Mouse (Mus musculus): Measurements from ENCODE around the gene BC053393. TPM values are rescaled to one million over a fixed set of nuclear protein-coding genes. Genes with fewer than 3 reads are reported as not detected.
"Not testable (repeated sequence)": the region's sequence is repeated elsewhere in the genome, so short reads cannot be mapped to it uniquely, and the experiment has no call there.

BC053393 gene
- polyA plus RNA-seq, 1 experiment from 2014 or later: not detected

- no peaks in the 10 kb centered on the region for H3K4me1 ChIP-seq
- no peak overlapping the region for H3K4me2 ChIP-seq
- no peaks in the 10 kb centered on the region for H3K36me3 ChIP-seq
- ATAC-seq (replicated peaks; ENCODE audit: low FRiP score): no peak
- H3K4me3 ChIP-seq (replicated peaks): no peak overlapping the region
- H3K9ac ChIP-seq: no peak overlapping the region
- no peaks in the 10 kb centered on the region for H3K9me3 ChIP-seq (replicated peaks)
- no peak overlapping the region for H3K27ac ChIP-seq
- H3K27me3 ChIP-seq: no peaks in the 10 kb centered on the region
- WGBS: 79% methylated on average over 3 of the region's 3 CpGs
These were observed 9.1 kb downstream of the BC053393 start for GRCm38 (mm10) chr11:46580428-46580827.

DNA sequence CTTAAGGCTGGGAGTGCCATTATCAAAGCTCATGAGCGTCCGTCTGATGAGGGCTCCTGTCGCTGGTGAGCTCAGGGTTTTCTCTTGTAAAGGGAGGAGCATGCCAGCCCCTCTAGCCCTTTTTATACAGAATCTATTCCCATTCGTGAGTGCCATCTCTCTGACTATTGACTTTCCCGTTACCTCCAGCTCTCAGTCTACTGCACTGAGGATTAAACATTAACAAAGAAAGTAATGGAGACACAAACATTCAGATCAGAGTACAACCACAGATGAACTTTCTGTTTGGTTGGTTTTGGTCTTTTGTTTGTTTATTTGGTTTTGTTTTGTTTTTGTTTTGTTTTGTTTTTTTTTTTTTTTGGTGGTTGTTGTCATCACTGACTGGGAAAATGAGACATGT, 11.4 kb downstream of the BC053393 start:
- H3K27me3 ChIP-seq: no peaks in the 10 kb centered on the region
- no peaks in the 10 kb centered on the region for H3K9me3 ChIP-seq (replicated peaks)
- H3K4me1 ChIP-seq: no peaks in the 10 kb centered on the region
- H3K4me3 ChIP-seq (replicated peaks): no peak overlapping the region
- ATAC-seq (replicated peaks; ENCODE audit: low FRiP score): no peak
- H3K9ac ChIP-seq: no peak overlapping the region
- H3K27ac ChIP-seq: no peak overlapping the region
- 71% methylated on average over 5 of the region's 5 CpGs for WGBS
- no peak overlapping the region for H3K4me2 ChIP-seq
- H3K36me3 ChIP-seq: no peaks in the 10 kb centered on the region

DNA sequence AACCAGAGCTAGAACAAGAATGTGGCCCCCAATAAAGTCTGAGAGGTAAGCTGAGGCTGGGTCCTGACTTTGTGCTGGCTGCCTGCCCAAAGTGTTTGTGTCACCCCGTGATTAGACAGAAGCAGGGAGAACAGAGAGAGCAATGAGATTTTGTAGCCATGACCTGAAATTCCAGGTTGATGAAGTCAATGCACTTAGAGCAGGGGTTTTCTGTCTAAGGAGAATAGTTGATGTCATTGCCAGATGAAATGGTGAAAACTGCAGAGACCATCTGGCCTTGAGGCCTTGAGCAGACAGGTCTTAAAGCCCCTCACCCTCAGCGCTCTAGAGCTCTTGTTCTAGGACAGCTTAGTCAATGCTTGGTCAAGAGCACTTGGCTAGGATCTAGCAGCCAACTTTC, 21.1 kb downstream of the BC053393 start:
- no peak for ATAC-seq (replicated peaks; ENCODE audit: low FRiP score)
- Histone ChIP-seq H3K9ac (no peak overlapping the region), H3K4me2 (no peak overlapping the region), H3K4me1 (no peaks in the 10 kb centered on the region), H3K36me3 (no peaks in the 10 kb centered on the region), H3K27ac (no peak overlapping the region), H3K27me3 (no peaks in the 10 kb centered on the region), H3K9me3 (replicated peaks) (no peaks in the 10 kb centered on the region), H3K4me3 (replicated peaks) (no peak overlapping the region)
- 76% methylated on average over 2 of the region's 2 CpGs for WGBS

DNA sequence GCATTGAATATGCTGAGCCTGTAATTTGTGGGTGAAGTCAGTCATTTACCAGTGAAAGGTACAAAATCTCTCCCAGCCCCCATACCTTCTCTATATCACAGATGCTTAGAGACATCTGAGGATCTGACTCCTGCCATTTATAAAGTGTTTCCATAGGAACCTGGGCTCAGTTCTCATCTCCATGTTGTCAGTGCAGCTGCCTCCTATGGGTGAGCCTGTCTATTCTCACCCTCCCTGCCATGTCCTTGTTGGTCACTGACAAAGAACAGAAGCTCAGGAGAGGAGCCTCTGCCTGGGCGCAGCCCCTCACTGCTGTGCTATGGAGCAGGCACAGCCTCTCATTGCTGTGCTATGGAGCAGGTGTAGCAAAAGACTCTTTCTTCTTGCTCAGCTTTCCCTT, 48.6 kb downstream of the BC053393 start:
- no peaks in the 10 kb centered on the region for H3K4me1 ChIP-seq
- WGBS: 80% methylated on average over 1 of the region's 1 CpGs
- no peaks in the 10 kb centered on the region for H3K36me3 ChIP-seq
- no peaks in the 10 kb centered on the region for H3K9me3 ChIP-seq (replicated peaks)
- H3K27ac ChIP-seq: no peak overlapping the region
- H3K9ac ChIP-seq: no peak overlapping the region
- H3K27me3 ChIP-seq: no peaks in the 10 kb centered on the region
- no peak overlapping the region for H3K4me2 ChIP-seq
- no peak for ATAC-seq (replicated peaks; ENCODE audit: low FRiP score)
- no peak overlapping the region for H3K4me3 ChIP-seq (replicated peaks)

DNA sequence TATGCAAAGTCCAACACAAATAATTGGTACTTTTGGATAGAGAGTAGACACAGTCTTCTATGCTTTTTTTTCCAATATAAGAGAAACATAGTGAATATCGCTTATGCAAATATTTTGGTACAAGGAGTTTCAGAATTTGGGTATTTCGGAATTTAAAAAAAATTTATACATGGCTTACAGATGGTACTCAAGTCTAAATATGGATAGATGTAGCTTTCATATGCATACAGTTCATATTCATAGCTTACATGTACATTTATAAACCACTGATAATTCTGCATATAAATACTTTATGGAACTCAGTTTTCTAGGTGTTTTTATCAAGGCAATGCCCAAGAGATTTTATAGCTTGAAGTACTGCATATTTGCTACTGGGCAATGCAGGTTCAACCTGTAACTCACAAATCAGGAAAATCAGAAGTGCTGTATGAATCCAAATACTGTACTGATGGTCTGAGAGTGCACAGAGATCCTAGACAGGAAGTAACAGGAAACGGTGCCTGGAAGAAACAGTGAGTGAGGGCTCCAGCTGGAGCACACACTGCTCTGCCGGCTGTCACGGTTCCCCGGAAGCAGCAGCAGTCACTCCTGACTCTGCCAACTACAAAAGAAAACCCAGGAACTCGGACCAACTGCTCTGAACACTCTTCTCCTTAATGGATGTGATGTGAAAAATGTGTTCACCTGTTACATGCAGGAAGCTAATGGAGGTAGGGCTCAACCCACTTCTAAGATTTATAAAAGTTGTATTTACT, 49.3 kb downstream of the BC053393 start:
- Histone ChIP-seq H3K4me3 (replicated peaks) (no peak overlapping the region), H3K4me1 (no peaks in the 10 kb centered on the region), H3K9ac (no peak overlapping the region), H3K27ac (no peak overlapping the region), H3K4me2 (no peak overlapping the region), H3K27me3 (no peaks in the 10 kb centered on the region), H3K9me3 (replicated peaks) (no peaks in the 10 kb centered on the region), H3K36me3 (no peaks in the 10 kb centered on the region)
- WGBS: 53% methylated on average over 7 of the region's 7 CpGs
- ATAC-seq (replicated peaks; ENCODE audit: low FRiP score): no peak

- no peaks in the 10 kb centered on the region for H3K9me3 ChIP-seq (replicated peaks)
- no peak for ATAC-seq (replicated peaks; ENCODE audit: low FRiP score)
- H3K27me3 ChIP-seq: no peaks in the 10 kb centered on the region
- no peak within 1 kb of the TSS for H3K9ac ChIP-seq
- no peaks in the 10 kb centered on the region for H3K36me3 ChIP-seq
- no peak within 1 kb of the TSS for H3K27ac ChIP-seq
- H3K4me2 ChIP-seq: no peak within 1 kb of the TSS
- 63% methylated on average over 2 of the region's 2 CpGs for WGBS
- H3K4me1 ChIP-seq: no peaks in the 10 kb centered on the region
- H3K4me3 ChIP-seq (replicated peaks): no peak within 1 kb of the TSS
These were observed 58.0 kb downstream of the BC053393 start, which contains the start of gene Dppa1 for GRCm38 (mm10) chr11:46629211-46629795. Gene Dppa1 (minus strand): TSS chr11:46629261.

DNA sequence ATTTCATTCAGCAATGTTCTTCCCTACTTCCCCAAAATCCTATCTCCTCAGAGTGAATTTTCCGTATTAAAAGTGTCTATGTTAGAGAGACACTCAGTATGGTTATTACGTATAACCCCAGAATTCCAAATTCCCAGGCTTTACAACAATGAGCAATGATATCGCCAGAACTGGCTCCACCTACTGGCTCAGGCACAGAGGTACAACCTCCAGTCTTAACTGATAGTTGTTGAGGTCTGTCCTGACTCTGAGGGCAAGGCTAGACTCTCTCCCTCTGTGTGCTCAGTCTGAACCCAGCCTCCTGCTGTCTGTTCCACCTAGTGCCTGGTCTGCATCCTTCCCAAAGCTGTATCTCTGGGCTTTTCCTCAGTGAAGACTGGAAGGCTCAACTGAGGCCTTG, 60.3 kb downstream of the BC053393 start:
- H3K4me1 ChIP-seq: no peaks in the 10 kb centered on the region
- no peak overlapping the region for H3K4me2 ChIP-seq
- no peak overlapping the region for H3K4me3 ChIP-seq (replicated peaks)
- no peaks in the 10 kb centered on the region for H3K27me3 ChIP-seq
- no peak for ATAC-seq (replicated peaks; ENCODE audit: low FRiP score)
- no peak overlapping the region for H3K9ac ChIP-seq
- WGBS: 39% methylated on average over 3 of the region's 3 CpGs
- no peak overlapping the region for H3K27ac ChIP-seq
- H3K36me3 ChIP-seq: no peaks in the 10 kb centered on the region
- H3K9me3 ChIP-seq (replicated peaks): no peaks in the 10 kb centered on the region

DNA sequence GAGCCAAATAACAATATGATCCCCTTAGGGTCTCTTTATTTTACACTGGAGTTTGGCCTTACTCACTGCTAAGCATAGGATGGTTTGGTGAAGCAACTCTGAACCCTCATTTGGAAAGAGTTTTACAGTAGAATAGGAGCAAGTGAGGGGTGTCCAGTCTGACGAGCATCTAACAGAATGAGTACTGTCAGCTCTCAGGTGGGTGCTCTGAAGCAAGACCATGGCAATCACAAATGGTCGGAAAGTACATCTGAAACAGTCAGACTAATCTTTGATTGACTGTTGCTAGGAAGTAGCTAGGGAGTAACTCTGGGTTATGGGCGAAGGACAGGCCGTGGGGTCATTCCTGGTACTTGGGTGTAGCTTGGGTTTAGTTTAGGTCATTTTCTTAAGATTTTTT, 64.2 kb downstream of the BC053393 start:
- not testable (repeated sequence) for H3K4me1 ChIP-seq; H3K27ac ChIP-seq; H3K9ac ChIP-seq; ATAC-seq (replicated peaks; ENCODE audit: low FRiP score); H3K9me3 ChIP-seq (replicated peaks); H3K4me3 ChIP-seq (replicated peaks); H3K27me3 ChIP-seq; H3K4me2 ChIP-seq; H3K36me3 ChIP-seq
- WGBS: 72% methylated on average over 4 of the region's 4 CpGs

GRCm38 (mm10) chr11:46636568-46636967, 65.2 kb downstream of the BC053393 start:
- Histone ChIP-seq H3K9ac (no peak overlapping the region), H3K27ac (no peak overlapping the region), H3K4me3 (replicated peaks) (no peak overlapping the region), H3K4me1 (no peaks in the 10 kb centered on the region), H3K36me3 (no peaks in the 10 kb centered on the region), H3K9me3 (replicated peaks) (no peaks in the 10 kb centered on the region), H3K4me2 (no peak overlapping the region), H3K27me3 (no peaks in the 10 kb centered on the region)
- WGBS: 88% methylated on average over 3 of the region's 3 CpGs
- no peak for ATAC-seq (replicated peaks; ENCODE audit: low FRiP score)

Other genes with a start within 250 kb of the BC053393 start
- 0.18 and 0.28 TPM in 2 replicates for gene Itk, start 182.0 kb upstream of the BC053393 start, polyA plus RNA-seq (2015; fragmentation: Nextera tagmentation; extraction: Ambion mirVana)
- not detected in 2 replicates for gene Fam71b, start 175.0 kb upstream of the BC053393 start, polyA plus RNA-seq (2015; fragmentation: Nextera tagmentation; extraction: Ambion mirVana)
- 80.5 and 81.3 TPM in 2 replicates for gene Med7, start 134.6 kb upstream of the BC053393 start, polyA plus RNA-seq (2015; fragmentation: Nextera tagmentation; extraction: Ambion mirVana)
- gene Havcr2, start 116.6 kb upstream of the BC053393 start, polyA plus RNA-seq (2015; fragmentation: Nextera tagmentation; extraction: Ambion mirVana): 0.09 TPM in 1 of 2 replicates, not detected in the other
- not detected in 2 replicates for gene Gm12169, start 47.3 kb upstream of the BC053393 start, polyA plus RNA-seq (2015; fragmentation: Nextera tagmentation; extraction: Ambion mirVana)
- not detected in 2 replicates for gene Dppa1, start 57.7 kb downstream of the BC053393 start, polyA plus RNA-seq (2015; fragmentation: Nextera tagmentation; extraction: Ambion mirVana)
- 0.81 and 1.7 TPM in 2 replicates for gene Timd2, start 135.5 kb downstream of the BC053393 start, polyA plus RNA-seq (2015; fragmentation: Nextera tagmentation; extraction: Ambion mirVana)
- gene Havcr1, start 163.5 kb downstream of the BC053393 start, polyA plus RNA-seq (2015; fragmentation: Nextera tagmentation; extraction: Ambion mirVana): 0.36 and 0.45 TPM in 2 replicates
- gene Timd4, start 239.3 kb downstream of the BC053393 start, polyA plus RNA-seq (2015; fragmentation: Nextera tagmentation; extraction: Ambion mirVana): 0.21 and 0.36 TPM in 2 replicates

Data from kidney, embryonic 15.5 days (tissue).